ENCODE assay signal across 23 mouse cellular contexts in genomic region chr2:108635644-108636043, GRCm38 (mm10).
DNase-seq lines count a peak whose midpoint lies in the region; ATAC-seq lines count a peak whose summit lies in the region.
"Had no signal": no experiment of that assay in that cellular context is flagged by ENCODE, and none has a peak within 500 bp of the region (broad histone marks: within the 10 kb centered on the region; RNA-seq: fewer than 3 reads in every experiment).

No protein-coding gene starts in this region.

- no peaks in the 10 kb centered on the region for H3K9me3 ChIP-seq in embryonic facial prominence, embryonic 14.5 days (ENCODE audit: control insufficient read depth, low read length)
- no peaks in the 10 kb centered on the region for H3K9me3 ChIP-seq in embryonic facial prominence, embryonic 10.5 days
- H3K9me3 ChIP-seq in kidney, embryonic 15.5 days (replicated peaks), result no peaks in the 10 kb centered on the region
- H3K9me3 ChIP-seq: embryonic facial prominence, embryonic 12.5 days; embryonic facial prominence, embryonic 15.5 days; forebrain, embryonic 10.5 days; forebrain, embryonic 12.5 days had no signal

- H3K27me3 ChIP-seq in embryonic facial prominence, embryonic 14.5 days (replicated peaks; ENCODE audit: control insufficient read depth, insufficient read depth, low read length), result no peaks in the 10 kb centered on the region
- H3K27me3 ChIP-seq in embryonic facial prominence, embryonic 10.5 days (replicated peaks; ENCODE audit: low read depth, poor library complexity, severe bottlenecking), result no peaks in the 10 kb centered on the region
- no peaks in the 10 kb centered on the region for H3K27me3 ChIP-seq in kidney, embryonic 15.5 days
- H3K27me3 ChIP-seq: embryonic facial prominence, embryonic 12.5 days; embryonic facial prominence, embryonic 15.5 days; forebrain, embryonic 12.5 days had no signal

- H3K27ac ChIP-seq in embryonic facial prominence, embryonic 14.5 days (replicated peaks; ENCODE audit: low read depth, low read length), result no peak overlapping the region
- no peak overlapping the region for H3K27ac ChIP-seq in embryonic facial prominence, embryonic 10.5 days (replicated peaks)
- no peak overlapping the region for H3K27ac ChIP-seq in kidney, embryonic 15.5 days
- H3K27ac ChIP-seq: embryonic facial prominence, embryonic 12.5 days; embryonic facial prominence, embryonic 15.5 days; forebrain, embryonic 10.5 days; forebrain, embryonic 12.5 days had no signal

- no peaks in the 10 kb centered on the region for H3K36me3 ChIP-seq in embryonic facial prominence, embryonic 14.5 days (ENCODE audit: control insufficient read depth, insufficient read depth, low read length)
- no peaks in the 10 kb centered on the region for H3K36me3 ChIP-seq in embryonic facial prominence, embryonic 10.5 days (replicated peaks)
- no peaks in the 10 kb centered on the region for H3K36me3 ChIP-seq in kidney, embryonic 15.5 days
- H3K36me3 ChIP-seq: embryonic facial prominence, embryonic 12.5 days; embryonic facial prominence, embryonic 15.5 days; forebrain, embryonic 10.5 days; forebrain, embryonic 12.5 days had no signal

- H3K4me2 ChIP-seq in embryonic facial prominence, embryonic 14.5 days (ENCODE audit: low read depth, low read length), result no peak overlapping the region
- no peak overlapping the region for H3K4me2 ChIP-seq in kidney, embryonic 15.5 days
- H3K4me2 ChIP-seq: embryonic facial prominence, embryonic 12.5 days; embryonic facial prominence, embryonic 15.5 days; forebrain, embryonic 12.5 days had no signal

- WGBS in embryonic facial prominence, embryonic 14.5 days, result 71% methylated on average over 4 of the region's 4 CpGs
- 80% methylated on average over 4 of the region's 4 CpGs for WGBS in embryonic facial prominence, embryonic 10.5 days
- 87% methylated on average over 4 of the region's 4 CpGs for WGBS in kidney, embryonic 15.5 days

- peak; percentile 3 for DNase-seq in embryonic facial prominence, embryonic 14.5 days (ENCODE audit: low spot score)
- no peak for DNase-seq in embryonic facial prominence, embryonic 10.5 days (ENCODE audit: low spot score)
- DNase-seq in retina, embryonic 14.5 days (ENCODE audit: low spot score), result peak; percentile 21
- no peak for DNase-seq in ovary, postnatal 10 days (ENCODE audit: low spot score)
- DNase-seq: adrenal gland, adult 2 months; adrenal gland, postnatal 10 days; adrenal gland, postnatal 25 days; B cell, adult 2 months; cerebellum, adult 11 months; cerebellum, adult 18-20 months; cerebellum, adult 8-10 months; cerebellum, adult 9-11 months; cerebellum, postnatal 14 days; cerebellum, postnatal 36 days; embryo, embryonic 11 days had no signal

- no peak overlapping the region for H3K9ac ChIP-seq in embryonic facial prominence, embryonic 14.5 days (ENCODE audit: low read depth, low read length)
- H3K9ac ChIP-seq in kidney, embryonic 15.5 days, result no peak overlapping the region
- H3K9ac ChIP-seq: embryonic facial prominence, embryonic 12.5 days; embryonic facial prominence, embryonic 15.5 days; forebrain, embryonic 12.5 days had no signal

- no peak for ATAC-seq in embryonic facial prominence, embryonic 14.5 days (ENCODE audit: low read depth)
- no peak for ATAC-seq in kidney, embryonic 15.5 days (replicated peaks; ENCODE audit: low FRiP score)
- ATAC-seq: forebrain, embryonic 14.5 days; forebrain, embryonic 16.5 days had no signal

- H3K4me3 ChIP-seq in embryonic facial prominence, embryonic 14.5 days (ENCODE audit: low read depth, low read length), result no peak overlapping the region
- no peak overlapping the region for H3K4me3 ChIP-seq in embryonic facial prominence, embryonic 10.5 days
- no peak overlapping the region for H3K4me3 ChIP-seq in kidney, embryonic 15.5 days (replicated peaks)
- H3K4me3 ChIP-seq: embryonic facial prominence, embryonic 12.5 days; embryonic facial prominence, embryonic 15.5 days; erythroblast, embryonic 14.5 days; forebrain, embryonic 10.5 days; forebrain, embryonic 12.5 days had no signal

- H3K4me1 ChIP-seq in embryonic facial prominence, embryonic 14.5 days (ENCODE audit: control insufficient read depth, insufficient read depth, low read length), result no peaks in the 10 kb centered on the region
- no peaks in the 10 kb centered on the region for H3K4me1 ChIP-seq in embryonic facial prominence, embryonic 10.5 days
- peaks cover 5% of the 10 kb centered on the region; the same call in 1 of the 2 replicates for H3K4me1 ChIP-seq in kidney, embryonic 15.5 days
- H3K4me1 ChIP-seq: embryonic facial prominence, embryonic 12.5 days; embryonic facial prominence, embryonic 15.5 days; forebrain, embryonic 10.5 days; forebrain, embryonic 12.5 days had no signal

Comparison
In these comparisons a context has a peak if more than half of its experiments do, and no peak if none do; other contexts are left out.
1. DNase-seq: peak in embryonic facial prominence, embryonic 14.5 days (single experiment) and retina, embryonic 14.5 days (single experiment); none in embryonic facial prominence, embryonic 10.5 days (single experiment) and ovary, postnatal 10 days (single experiment).